Mouse (Mus musculus): Measurements from ENCODE around the gene Dock4.

The Dock4 gene

DNA sequence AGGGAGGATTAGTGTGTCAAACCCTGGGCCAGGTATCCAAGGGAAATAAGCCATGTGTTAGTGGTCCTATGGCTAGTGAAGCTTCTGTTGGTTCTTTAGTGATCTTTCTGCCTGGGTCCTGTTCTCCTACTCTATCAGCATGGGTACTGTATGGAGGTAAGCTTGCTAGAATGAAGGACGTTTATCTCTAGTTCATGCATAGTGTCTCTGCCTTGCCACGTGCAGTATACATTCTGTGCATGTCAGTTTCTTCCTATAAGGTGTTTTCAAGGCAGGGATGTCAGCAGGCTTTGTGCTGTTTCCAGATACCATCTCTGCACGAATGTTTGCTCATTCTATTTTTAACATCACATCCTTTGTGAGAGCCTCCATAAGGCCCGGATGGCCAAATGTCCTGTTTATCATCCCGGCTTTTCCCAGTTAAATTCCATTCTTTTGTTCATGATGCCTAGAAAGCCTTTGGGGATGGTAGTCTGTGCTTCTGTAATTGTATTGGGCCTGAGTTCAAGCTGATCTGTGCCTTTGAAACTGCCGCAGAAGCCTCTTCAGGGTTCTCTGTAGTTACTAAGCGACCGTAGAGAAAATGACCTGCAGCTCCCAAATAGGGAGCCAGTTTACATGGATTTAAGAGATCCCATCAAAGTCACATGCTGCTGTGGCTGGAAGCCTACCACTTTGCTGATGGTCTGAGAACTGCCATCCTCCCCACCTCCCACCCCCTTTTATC, 66.1 kb downstream of the Dock4 start:
- no peak for DNase-seq (ENCODE audit: low read depth, low spot score)

DNA sequence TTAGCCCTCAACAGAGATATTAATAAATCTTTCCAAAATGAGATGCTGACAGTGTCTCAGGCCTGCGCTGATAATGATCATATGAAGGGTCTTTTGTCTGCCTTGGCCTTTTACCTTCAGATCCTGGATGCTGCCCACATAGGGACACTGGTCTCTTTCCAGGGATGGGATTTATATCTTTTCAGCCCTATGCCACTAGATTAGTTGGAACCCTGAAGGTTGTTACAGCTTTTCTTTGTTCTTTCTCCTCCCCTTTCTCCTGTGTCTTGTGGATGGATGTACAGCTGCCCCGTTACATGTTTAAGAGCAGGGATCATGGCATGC, 66.6 kb downstream of the Dock4 start:
- no peak for DNase-seq (ENCODE audit: low read depth, low spot score)

DNA sequence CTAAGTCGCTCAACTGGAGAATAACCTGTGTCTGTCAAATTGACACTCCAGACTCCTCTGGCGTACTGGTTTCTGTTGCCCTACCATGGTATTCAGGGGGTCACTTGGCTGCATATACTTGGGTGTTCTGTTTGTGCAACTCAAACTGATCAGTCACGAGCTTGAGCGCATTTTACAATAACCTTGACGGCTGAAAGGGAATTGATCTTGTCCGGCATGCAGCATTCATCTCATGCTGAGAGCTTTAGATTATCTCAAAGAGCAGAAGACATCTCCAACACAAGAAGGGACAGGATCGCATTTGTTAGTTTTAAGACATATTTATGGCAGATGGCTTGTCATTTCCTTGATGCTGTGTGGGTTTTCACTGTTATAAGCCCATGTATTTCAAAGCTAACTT, 67.2 kb downstream of the Dock4 start:
- DNase-seq (ENCODE audit: low read depth, low spot score): no peak

DNA sequence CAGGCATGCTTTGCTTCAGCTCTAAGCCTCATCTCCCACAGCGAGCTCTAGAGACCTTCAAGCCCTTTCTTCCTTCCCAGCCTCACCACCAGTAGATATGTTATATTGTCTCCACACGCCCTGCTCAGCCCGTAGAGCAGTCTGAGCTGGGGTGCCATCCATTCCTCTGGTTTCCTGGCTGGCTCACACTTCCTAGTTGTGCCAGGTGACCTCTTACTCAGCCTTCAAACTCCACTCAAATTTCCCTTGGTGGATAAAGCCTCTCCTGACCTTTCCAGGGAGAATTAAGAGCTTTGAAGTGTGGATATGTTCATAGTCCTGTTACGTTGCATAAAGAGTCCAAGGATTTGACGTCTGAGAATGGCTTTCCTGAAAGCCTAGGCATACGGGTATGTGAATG, 68.3 kb downstream of the Dock4 start:
- DNase-seq (ENCODE audit: low read depth, low spot score): no peak

DNA sequence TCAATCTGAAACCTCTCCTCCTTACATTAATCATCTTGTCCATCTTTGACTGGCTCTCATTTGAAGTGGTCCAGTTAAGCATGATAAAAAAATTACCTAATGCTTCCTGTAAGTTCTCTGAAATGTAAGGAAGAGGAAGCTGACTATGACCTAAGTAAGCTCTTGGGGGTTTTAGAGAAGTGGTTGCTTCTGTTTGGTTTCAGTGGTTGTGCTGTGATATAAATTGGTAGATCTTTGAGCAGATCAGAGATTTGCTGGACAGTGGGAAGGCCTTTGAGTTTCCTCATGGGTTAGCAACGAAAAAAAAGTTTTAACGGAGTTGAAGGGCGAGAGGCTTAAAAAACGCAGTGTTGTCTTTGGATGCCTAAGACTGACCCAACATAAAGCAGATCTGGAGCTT, 76.7 kb downstream of the Dock4 start:
- DNase-seq (ENCODE audit: low read depth, low spot score): no peak

DNA sequence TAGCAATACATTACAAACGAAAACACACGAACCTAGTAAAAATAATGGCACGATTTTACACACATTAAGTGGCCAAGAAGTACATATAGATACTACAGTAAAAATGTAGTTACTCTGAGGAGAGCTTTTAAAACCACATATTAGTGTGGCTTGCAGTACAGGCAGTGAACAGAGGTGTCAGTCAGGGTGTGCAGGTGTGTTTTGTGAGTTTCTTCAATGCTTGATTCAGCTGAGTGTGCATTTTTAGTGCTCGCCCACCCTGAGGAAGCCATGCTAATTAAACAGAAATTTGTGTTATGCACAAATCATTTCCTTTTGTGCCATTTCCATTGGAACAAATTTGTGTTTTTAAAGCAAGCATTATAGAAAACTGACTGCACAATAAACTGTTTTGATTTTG, 77.3 kb downstream of the Dock4 start:
- DNase-seq (ENCODE audit: low read depth, low spot score): no peak

DNA sequence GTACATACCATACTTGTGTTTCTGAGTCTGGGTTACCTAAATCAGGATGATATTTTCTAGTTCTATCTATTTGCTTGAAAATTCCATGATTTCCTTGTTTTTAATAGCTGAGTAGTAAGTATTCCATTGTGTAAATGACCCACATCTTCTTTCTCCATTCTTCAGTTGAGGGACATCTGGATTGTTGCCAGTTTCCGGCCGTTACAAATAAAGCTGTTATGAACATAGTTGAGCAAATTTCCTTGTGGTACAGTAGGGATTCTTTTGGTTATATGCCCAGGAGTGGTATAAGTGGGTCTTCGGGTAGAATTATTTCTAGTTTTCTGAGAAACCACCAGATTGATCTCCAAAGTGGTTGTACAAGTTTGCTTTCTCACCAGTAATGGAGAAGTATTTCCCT, 79.3 kb downstream of the Dock4 start:
- no peak for DNase-seq (ENCODE audit: low read depth, low spot score)

DNA sequence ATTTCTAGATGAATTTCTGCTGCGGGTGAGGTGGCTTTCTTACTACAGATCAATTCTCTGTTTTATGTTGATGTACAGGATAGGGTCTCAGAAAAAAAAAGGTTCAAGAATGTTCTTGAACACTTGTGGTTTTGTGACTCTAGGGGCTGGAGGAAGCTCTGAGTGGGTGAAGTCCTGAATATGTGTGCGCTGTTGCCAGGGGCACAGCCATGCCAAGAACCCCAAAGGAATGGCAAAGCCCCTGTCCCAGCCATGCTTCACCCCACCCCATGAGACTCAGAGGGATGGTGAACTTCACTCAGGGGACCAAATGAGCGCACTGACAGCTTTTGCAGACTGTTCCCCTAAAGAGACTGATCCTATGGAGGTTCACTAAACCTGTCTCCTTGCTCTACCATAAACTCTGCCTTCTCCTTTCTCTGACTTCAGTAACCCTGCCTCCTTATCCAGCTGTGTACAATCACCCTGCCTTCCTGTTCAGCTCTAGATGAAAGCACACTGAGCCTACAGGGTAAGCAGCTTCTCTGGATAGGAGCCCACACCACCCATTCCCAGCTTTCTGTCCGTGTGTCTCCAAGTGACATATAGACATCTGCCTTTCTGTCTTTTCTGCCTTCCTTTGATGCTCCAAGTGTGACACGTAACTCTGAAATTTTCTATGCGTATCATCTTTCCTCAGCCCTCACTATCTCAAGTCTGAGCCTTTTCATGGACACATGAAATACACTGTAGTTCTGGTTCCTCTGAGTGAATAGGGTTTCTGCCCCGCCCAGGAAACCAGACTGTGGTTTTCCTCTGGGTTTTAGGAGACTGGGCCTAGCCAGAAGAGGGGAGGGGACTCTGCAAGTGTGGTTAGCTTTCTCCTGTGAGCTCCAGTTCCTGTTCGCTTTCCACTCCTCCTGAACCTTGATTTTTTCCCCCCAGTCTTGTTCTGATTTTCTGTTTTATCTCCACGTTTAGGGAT, 90.2 kb downstream of the Dock4 start:
- no peak for DNase-seq (ENCODE audit: low read depth, low spot score)

DNA sequence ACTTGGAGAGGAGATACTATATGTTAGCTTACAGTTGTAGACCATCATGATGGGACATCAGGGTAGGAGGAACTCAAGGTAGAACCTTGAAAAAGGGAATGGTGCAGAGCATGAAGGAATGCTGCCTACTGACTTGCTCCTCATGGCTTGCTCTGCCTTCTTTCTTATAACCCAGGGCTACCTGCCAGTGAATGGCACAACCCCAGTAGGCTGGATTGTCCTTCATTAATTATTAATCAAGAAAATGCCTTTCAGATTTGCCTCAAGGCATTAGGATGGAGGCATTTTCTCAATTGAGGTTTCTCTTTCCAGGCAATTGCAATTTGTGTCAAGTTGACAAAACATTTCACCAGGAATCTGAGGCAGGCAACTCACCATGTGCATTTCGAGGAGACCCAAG, 92.1 kb downstream of the Dock4 start:
- no peak for DNase-seq (ENCODE audit: low read depth, low spot score)

DNA sequence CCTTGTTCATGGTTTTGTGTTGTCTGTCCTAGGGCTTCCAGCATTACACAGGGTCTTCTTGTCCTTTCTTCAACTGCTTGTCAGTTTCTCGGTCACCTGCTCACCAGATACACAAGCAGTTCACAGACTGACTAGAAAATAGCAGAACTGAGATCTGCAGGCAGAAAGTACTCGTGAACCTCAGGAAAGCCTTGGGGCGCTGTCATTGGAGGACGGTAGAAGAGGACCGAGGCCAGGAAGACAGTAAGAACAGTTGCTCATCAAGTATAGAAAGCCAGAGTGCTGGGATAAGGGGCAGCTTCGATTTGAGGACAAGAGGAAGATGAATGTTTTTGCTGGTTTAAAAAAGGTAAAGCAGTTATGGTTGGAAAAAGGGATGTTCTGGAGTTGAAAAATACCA, 92.6 kb downstream of the Dock4 start:
- no peak for DNase-seq (ENCODE audit: low read depth, low spot score)

DNA sequence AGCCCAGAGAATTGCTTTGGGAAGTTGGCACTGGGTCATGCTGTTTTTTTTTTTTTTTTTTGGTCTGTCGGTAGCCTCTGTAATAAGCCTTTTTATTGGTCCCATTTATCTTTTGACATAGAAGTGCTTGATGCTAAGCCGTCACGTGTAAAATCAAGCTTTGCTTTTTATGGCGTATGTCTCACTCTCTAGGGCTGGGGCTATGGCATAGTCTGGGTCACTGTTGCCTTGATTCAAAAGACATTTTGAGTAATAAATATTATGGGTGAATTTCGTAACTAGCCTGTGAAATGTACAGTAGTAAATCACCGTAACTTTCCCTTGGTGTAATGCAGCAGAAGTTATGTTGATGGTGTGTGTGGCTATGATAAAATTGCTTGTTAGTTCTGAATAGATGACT, 93.0 kb downstream of the Dock4 start:
- no peak for DNase-seq (ENCODE audit: low read depth, low spot score)

DNA sequence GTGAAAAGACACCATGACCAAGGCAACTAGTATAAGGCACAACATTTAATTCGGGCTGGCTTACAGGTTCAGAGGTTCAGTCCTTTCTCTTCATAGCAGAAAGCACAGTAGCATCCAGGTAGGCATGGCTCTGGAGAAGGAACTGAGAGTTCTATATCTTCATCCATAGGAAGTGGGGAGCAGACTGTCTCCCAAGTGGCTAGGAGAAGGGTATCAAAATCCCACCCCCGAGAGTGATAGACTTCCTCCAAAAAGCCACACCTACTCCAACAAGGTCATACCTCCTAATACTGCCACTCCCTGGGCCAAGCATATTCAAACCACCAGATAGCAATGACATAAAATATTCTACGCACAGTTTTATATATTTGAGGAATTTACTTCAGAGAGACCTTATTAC, 98.5 kb downstream of the Dock4 start:
- DNase-seq (ENCODE audit: low read depth, low spot score): no peak

DNA sequence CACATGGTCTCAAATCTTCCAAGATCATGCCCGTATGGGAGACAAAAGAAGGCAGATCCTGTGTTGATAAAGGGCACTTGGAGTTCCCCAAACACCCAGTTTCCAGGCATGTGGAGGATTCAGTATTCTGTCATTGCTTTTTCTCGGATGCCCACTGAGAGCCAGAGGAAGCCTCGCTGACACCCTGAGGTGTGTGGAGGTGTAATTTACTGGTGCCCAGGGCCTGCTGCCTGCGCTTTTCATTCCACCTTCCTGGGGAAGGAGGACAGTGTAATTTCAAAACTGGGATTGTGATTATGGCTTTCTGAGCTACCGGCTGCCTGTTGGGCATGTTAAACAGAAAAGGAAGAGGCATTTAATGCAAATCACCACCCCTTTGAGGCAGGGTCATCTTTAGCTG, 101.1 kb downstream of the Dock4 start:
- no peak for DNase-seq (ENCODE audit: low read depth, low spot score)

DNA sequence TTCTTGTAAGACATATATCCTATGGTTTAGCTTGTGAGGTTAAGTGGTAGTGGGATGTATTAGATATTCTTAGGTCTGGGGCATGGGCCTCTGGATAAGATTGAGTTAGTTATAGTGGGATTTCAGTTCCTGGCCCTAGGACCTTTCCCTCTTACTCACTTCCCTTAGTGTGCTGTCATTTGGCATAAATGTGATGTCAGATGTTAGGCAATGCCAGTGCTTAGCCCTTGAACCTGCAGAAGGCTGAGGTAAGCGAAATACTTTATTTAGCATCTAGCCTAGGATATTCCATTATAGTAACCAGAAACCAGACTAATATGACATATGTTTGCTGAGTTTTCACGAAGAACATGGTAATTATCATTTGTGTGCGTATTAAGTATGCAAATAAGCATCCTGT, 105.6 kb downstream of the Dock4 start:
- DNase-seq (ENCODE audit: low read depth, low spot score): no peak

DNA sequence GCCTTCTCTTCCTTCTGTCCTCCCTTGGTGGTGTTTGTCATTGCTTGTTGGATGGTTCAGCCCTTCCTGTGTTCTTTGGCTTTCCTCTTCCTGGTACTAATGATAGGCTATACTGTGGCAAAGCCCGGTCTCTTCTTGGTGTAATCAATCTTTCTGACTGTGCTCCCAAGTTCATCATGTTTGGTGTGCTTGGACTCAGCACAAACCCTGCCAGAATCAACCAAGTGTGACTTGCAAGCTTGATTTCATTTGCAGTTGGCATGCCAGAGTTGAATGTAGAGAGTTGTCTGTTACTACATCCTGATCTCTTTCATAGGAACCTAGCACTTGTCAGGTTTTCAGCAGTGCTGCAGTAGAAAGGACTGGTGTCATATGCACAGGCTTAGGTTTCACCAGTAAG, 106.4 kb downstream of the Dock4 start:
- DNase-seq (ENCODE audit: low read depth, low spot score): no peak

DNA sequence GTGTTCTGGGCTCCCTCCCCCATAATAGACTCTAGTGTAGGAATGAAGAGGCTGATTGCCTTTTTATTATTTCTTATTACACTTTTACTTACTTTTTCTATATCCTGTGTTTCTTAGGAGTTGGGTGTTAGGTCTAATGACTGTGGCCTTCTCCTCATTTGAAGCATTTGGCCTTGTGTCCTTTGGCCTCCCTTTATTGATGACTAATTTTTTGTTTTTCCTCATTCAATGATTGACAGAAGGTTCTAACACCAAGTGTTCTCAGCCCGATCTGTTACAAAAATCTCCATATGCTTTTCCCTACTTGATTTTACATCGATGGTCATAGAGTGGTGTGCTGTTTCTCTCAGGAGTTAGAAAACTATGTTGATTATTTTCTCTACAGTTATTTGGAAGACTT, 108.2 kb downstream of the Dock4 start:
- no peak for DNase-seq (ENCODE audit: low read depth, low spot score)

DNA sequence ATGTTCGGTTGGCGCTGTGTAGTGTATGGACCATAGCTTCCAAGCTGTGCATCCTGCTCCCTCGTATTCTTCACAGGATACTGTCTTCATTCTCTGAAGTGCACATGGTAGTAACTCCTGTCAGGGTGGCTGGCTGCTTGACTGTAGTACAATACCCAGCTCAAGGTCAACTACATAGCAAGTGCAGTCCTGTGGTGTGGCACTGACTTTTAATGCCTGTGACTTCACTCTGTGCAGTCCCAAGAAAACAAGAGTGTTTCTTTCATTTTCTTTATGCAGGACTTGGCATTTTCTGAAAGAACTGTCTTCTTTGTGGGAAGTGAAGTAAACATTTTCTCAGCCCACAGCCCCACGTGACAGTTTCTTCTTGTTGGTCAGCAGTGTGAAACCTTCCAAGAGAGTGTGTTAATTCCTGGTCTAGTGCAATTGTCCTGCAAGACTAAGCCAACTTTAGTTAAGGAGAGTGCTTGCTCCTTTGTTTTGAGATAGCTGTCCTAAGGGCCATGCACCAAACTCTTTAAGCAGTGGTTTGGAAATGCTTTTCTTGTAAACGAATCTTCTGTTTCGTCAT, 109.3 kb downstream of the Dock4 start:
- no peak for DNase-seq (ENCODE audit: low read depth, low spot score)

DNA sequence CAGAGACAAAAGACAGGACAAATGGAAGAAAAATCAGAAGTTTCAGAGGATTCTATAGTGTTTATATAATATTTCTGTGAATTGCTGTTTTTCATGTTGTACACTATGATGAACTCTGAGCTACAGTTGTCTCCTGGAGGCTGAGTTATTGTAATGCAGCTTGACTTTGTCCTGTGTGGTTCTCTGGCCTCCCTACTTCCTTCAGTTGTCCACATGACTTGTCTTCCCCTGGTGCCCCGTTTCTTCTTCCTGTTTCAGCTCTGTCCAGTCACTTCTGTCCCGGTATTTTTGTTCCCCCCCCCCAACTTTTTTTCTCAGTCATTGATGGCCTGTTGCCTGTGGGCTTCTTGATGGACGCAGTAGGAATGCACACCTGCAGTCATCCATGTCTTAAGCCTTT, 112.8 kb downstream of the Dock4 start:
- DNase-seq (ENCODE audit: low read depth, low spot score): no peak

DNA sequence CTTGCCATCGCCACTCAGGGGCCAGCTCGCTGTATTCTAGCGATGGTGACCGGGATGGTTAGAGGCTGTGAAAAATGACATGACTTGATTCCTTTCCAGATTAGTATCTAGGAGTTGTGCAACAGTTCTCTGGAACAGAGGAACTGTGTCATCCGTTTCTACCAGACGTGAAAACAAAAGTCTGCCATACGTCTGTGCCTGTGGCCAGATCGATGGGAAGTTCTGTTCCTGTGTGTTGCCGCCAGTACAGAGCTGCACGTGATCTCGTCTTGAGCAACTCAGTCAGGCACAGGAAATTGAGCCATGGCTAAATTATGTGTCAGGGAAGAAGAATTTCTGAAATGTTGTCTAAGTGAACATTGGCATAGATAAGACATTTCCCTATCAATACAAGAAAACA, 113.4 kb downstream of the Dock4 start:
- no peak for DNase-seq (ENCODE audit: low read depth, low spot score)

DNA sequence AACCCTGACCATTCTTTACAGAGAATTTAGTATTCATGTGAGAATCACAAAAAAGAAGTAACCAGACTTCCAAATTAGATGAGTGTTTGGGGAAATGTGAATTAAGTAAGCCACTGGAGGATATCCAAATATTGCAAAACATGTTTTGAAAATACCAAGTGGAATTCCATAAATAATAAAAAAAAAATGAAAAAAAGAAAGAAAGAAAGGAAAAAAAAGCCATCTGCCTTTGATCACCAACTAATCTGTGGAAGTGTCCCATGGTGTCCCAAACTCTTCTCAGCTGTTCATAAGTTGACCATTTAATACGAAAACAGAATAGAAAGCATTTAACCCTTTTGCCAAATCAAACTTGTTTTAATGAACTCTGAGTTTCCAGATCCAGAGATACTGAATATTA, 118.0 kb downstream of the Dock4 start:
- DNase-seq (ENCODE audit: low read depth, low spot score): no peak

DNA sequence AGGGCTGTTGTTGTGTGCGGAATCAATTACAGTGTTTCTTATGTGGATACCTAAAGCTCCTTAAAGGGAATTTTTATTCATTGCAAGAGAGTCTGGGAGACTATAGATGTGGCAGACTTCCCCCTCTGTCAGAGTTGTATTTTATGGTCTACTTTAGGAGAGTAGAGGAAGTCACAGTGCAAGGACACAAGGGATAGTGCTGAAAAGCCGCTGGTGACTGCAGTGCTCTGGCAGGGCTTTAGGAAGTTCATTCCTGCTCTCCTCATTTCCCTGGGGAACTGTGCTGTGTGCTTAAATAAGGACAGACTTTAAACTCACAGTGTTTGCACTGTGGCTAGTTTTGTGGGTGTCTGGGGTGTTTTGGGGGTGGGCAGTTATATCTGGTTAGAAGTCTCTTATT, 118.5 kb downstream of the Dock4 start:
- DNase-seq (ENCODE audit: low read depth, low spot score): no peak

DNA sequence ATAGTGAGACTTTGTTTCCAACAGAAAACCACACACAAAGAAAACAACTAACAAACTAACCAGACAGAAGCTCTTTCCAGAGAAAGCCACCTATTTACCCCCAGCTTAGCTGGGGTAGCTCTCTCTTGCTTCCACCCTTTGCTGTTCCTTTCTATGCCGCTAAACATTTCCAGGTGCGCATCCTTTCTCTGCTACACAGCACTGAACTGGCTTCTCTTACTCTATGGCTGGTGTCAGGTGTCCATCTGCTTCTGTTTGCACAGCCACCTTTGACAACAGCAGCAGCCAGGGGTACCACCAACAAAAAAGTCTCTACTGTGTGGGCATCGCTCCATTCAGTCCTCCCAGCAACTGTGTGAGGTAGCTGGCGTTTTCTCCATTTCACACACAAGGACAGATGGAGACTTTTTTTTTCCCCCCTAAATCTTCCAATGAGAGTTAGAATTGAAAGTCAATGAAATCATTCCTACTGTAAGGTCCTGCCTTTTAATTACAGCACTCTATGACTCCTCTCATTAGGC, 122.7 kb downstream of the Dock4 start:
- DNase-seq (ENCODE audit: low read depth, low spot score): no peak
